9 mouse cellular contexts compared by ENCODE assay signal in the genomic region with DNA sequence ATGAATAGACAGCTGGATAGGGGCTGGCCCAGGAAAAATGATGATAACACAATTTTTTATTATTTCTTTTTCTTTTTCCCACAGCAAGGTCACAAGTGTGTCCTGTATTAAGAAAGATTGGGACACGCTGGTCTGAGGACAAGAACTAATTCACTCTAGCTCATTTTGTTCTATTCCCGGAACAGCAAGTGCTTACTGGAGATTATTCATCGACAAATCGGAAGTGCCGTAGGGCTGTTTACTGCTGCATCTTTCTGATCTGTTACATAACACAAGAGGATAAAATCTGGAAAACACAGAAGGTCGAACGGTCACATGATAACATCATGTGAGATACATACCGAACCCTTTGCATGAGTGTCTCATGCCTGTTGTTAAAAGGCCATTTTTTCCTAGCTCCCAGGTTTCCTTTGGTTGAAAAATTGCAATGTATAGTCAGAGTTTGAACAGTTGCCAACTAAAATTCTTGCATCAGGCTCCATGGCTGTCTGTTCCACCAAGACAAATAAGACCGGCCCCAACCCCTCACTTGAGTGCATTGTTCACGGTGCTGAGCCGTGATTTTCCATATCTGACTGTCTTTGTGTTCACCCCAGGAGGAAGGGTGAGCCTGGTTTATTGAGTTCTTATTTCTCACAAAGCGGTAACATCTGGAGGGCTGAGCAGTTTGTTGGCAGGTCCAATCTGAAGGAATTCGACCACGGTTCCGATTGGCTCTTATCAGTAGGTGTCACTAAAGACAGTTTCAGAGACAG.
DNase-seq lines count a peak whose midpoint lies in the region; ATAC-seq and TF ChIP-seq lines count a peak whose summit lies in the region.
"Had no signal": no experiment of that assay in that cellular context is flagged by ENCODE, and none has a peak within 500 bp of the region (broad histone marks: within the 10 kb centered on the region; RNA-seq: fewer than 3 reads in every experiment).

No protein-coding gene starts in this region.

- no peak overlapping the region for H3K9ac ChIP-seq in hindbrain, postnatal 0 days (replicated peaks; ENCODE audit: low read length)
- no peak overlapping the region for H3K9ac ChIP-seq in hindbrain, embryonic 11.5 days (ENCODE audit: low read depth, low read length)
- H3K9ac ChIP-seq in heart, adult 2 months (ENCODE audit: low read depth, low read length), result no peak overlapping the region

- ATAC-seq in hindbrain, postnatal 0 days, result no peak
- no peak for ATAC-seq in hindbrain, embryonic 11.5 days (ENCODE audit: low FRiP score)

- no peak for TF ChIP-seq POLR2A in heart, adult 2 months (IDR thresholded peaks at IDR 0.05; ENCODE audit: insufficient read depth, low read depth, low read length)
- TF ChIP-seq POLR2A in thymus, adult 2 months (IDR thresholded peaks at IDR 0.05; ENCODE audit: control insufficient read depth, extremely low read depth, insufficient read depth, low read length, poor library complexity), result no peak

- H3K27ac ChIP-seq in hindbrain, postnatal 0 days, result no peak overlapping the region
- no peak overlapping the region for H3K27ac ChIP-seq in hindbrain, embryonic 11.5 days (ENCODE audit: low read depth, low read length)
- H3K27ac ChIP-seq in heart, adult 2 months, result no peak overlapping the region
- H3K27ac ChIP-seq in thymus, adult 2 months (ENCODE audit: control insufficient read depth, insufficient read depth, low read length), result no peak overlapping the region

- H3K79me2 ChIP-seq in heart, adult 2 months (replicated peaks; ENCODE audit: control insufficient read depth, insufficient read depth, low read length), result no peaks in the 10 kb centered on the region

- no peak for TF ChIP-seq CTCF in hindbrain, postnatal 0 days (IDR thresholded peaks at IDR 0.05; ENCODE audit: low read depth)
- peak; percentile 36 for TF ChIP-seq CTCF in heart, adult 2 months (IDR thresholded peaks at IDR 0.05)
- no peak for TF ChIP-seq CTCF in thymus, adult 2 months (IDR thresholded peaks at IDR 0.05; ENCODE audit: borderline replicate concordance, control insufficient read depth, extremely low read depth, insufficient read depth, low read length, poor library complexity)

- H3K9me3 ChIP-seq in hindbrain, postnatal 0 days (ENCODE audit: low read length), result no peaks in the 10 kb centered on the region
- no peaks in the 10 kb centered on the region for H3K9me3 ChIP-seq in hindbrain, embryonic 11.5 days (ENCODE audit: control insufficient read depth, low read length)
- H3K9me3 ChIP-seq: megakaryocyte, embryonic 14.5 days had no signal

- no peak overlapping the region for H3K4me3 ChIP-seq in hindbrain, postnatal 0 days (ENCODE audit: low read length)
- no peak overlapping the region for H3K4me3 ChIP-seq in hindbrain, embryonic 11.5 days (ENCODE audit: low read depth, low read length)
- no peak overlapping the region for H3K4me3 ChIP-seq in heart, adult 2 months
- no peak overlapping the region for H3K4me3 ChIP-seq in thymus, adult 2 months (ENCODE audit: control insufficient read depth, insufficient read depth, low read length)
- H3K4me3 ChIP-seq: megakaryocyte, embryonic 14.5 days had no signal

- H3K27me3 ChIP-seq in hindbrain, postnatal 0 days (ENCODE audit: insufficient read depth, low read length), result no peaks in the 10 kb centered on the region
- H3K27me3 ChIP-seq in hindbrain, embryonic 11.5 days (ENCODE audit: control insufficient read depth, insufficient read depth, low read length), result no peaks in the 10 kb centered on the region
- H3K27me3 ChIP-seq in heart, adult 2 months (ENCODE audit: control insufficient read depth, insufficient read depth, low read length), result no peaks in the 10 kb centered on the region
- no peaks in the 10 kb centered on the region for H3K27me3 ChIP-seq in thymus, adult 2 months (ENCODE audit: control insufficient read depth, insufficient read depth, low read length)
- H3K27me3 ChIP-seq: megakaryocyte, embryonic 14.5 days had no signal

- H3K4me1 ChIP-seq in hindbrain, postnatal 0 days (ENCODE audit: insufficient read depth, low read length), result no peaks in the 10 kb centered on the region
- no peaks in the 10 kb centered on the region for H3K4me1 ChIP-seq in hindbrain, embryonic 11.5 days (replicated peaks; ENCODE audit: control insufficient read depth, insufficient read depth, low read length)
- H3K4me1 ChIP-seq in heart, adult 2 months (ENCODE audit: control insufficient read depth, insufficient read depth, low read length), result peaks cover 4% of the 10 kb centered on the region
- no peaks in the 10 kb centered on the region for H3K4me1 ChIP-seq in thymus, adult 2 months (replicated peaks; ENCODE audit: control insufficient read depth, insufficient read depth, low read length)
- H3K4me1 ChIP-seq: megakaryocyte, embryonic 14.5 days had no signal

- no peak overlapping the region for H3K4me2 ChIP-seq in hindbrain, postnatal 0 days (ENCODE audit: low read depth, low read length)
- no peak overlapping the region for H3K4me2 ChIP-seq in hindbrain, embryonic 11.5 days (replicated peaks; ENCODE audit: low read depth, low read length)

- WGBS in hindbrain, postnatal 0 days, result 67% methylated on average over 15 of the region's 15 CpGs
- 87% methylated on average over 15 of the region's 15 CpGs for WGBS in hindbrain, embryonic 11.5 days
- WGBS in heart, adult 2 months, result 41% methylated on average over 15 of the region's 15 CpGs
- WGBS in thymus, adult 2 months, result 91% methylated on average over 15 of the region's 15 CpGs

- 0 out of 2 replicates have a peak, but pooled peaks have one; percentile 26 for TF ChIP-seq EP300 in heart, adult 2 months (IDR thresholded peaks at IDR 0.05; ENCODE audit: insufficient read depth, low read depth, low read length)

- intact Hi-C loops in heart, adult 2 months (cut with DNase I), result loop anchor here (5.0 kb wide), 2 partner anchors 62 to 147 kb away; no protein-coding TSS in a partner anchor

- peak; percentile 4 for DNase-seq in hindbrain, postnatal 0 days (ENCODE audit: low spot score)
- no peak for DNase-seq in hindbrain, embryonic 11.5 days (ENCODE audit: low spot score)
- DNase-seq in 3T3-L1 (ENCODE audit: low read depth, low spot score), result peak; percentile 69
- peak; percentile 18 to 19 for DNase-seq in heart, adult 2 months
- DNase-seq in kidney, postnatal 10 days, result peak; percentile 33
- no peak for DNase-seq in MN1 (ENCODE audit: low spot score)
- DNase-seq in thymus, adult 2 months, result no peak
- DNase-seq in left cerebral cortex, adult 8-10 months (ENCODE audit: low spot score in 2 of 2), result no peak

- no peaks in the 10 kb centered on the region for H3K36me3 ChIP-seq in hindbrain, postnatal 0 days (ENCODE audit: insufficient read depth, low read length)
- no peaks in the 10 kb centered on the region for H3K36me3 ChIP-seq in hindbrain, embryonic 11.5 days (ENCODE audit: control insufficient read depth, insufficient read depth, low read length)
- no peaks in the 10 kb centered on the region for H3K36me3 ChIP-seq in heart, adult 2 months (ENCODE audit: control insufficient read depth, insufficient read depth, low read length)
- H3K36me3 ChIP-seq in thymus, adult 2 months (ENCODE audit: control insufficient read depth, insufficient read depth, low read length), result no peaks in the 10 kb centered on the region

Comparison
In these comparisons a context has a peak if more than half of its experiments do, and no peak if none do; other contexts are left out.
1. DNase-seq: peak in hindbrain, postnatal 0 days (single experiment), 3T3-L1 (single experiment), heart, adult 2 months (2 of 2) and kidney, postnatal 10 days (single experiment); none in hindbrain, embryonic 11.5 days (single experiment), MN1 (single experiment), thymus, adult 2 months (single experiment) and left cerebral cortex, adult 8-10 months (0 of 2).